Mouse (Mus musculus) ES-Bruce4 (cell line): ENCODE measurements at regions not wholly inside any gene's neighbourhood (a gene's known extent, or its start where the extent isn't known, plus 50 kb on each side); places are given as distances from the start of the nearest gene placed in this dataset.

Experiments
- H3K27ac ChIP-seq: 2 replicates; pipeline ENCODE4 v1.5.1; 2012; ENCODE audit warnings: low read length, inconsistent platforms; ENCODE audit not compliant: insufficient read depth
- H3K27me3 ChIP-seq: 2 replicates; pipeline ENCODE4 v1.6.1; 2012; ENCODE audit warnings: mild to moderate bottlenecking, low read length, inconsistent platforms; ENCODE audit not compliant: control insufficient read depth, poor library complexity, insufficient read depth, severe bottlenecking
- H3K36me3 ChIP-seq: 2 replicates; pipeline ENCODE4 v1.6.1; 2012; ENCODE audit warnings: inconsistent platforms, mild to moderate bottlenecking, low read length, moderate library complexity; ENCODE audit not compliant: control insufficient read depth, poor library complexity, insufficient read depth, severe bottlenecking
- H3K4me1 ChIP-seq: one replicate; pipeline ENCODE4 v1.8.1; 2011; ENCODE audit warnings: low read length; ENCODE audit not compliant: control insufficient read depth, insufficient read depth
- H3K4me3 ChIP-seq: 2 replicates; pipeline ENCODE4 v1.5.1; 2011; ENCODE audit warnings: low read depth, mild to moderate bottlenecking, low read length
- H3K9ac ChIP-seq: 2 replicates; pipeline ENCODE4 v1.6.1; 2012; ENCODE audit warnings: low read depth, mild to moderate bottlenecking, inconsistent platforms; ENCODE audit not compliant: poor library complexity, severe bottlenecking
- H3K9me3 ChIP-seq: replicated peaks from 2 replicates; pipeline ENCODE4 v1.6.1; 2012; ENCODE audit warnings: mild to moderate bottlenecking, low read length, inconsistent platforms; ENCODE audit not compliant: control insufficient read depth, poor library complexity, insufficient read depth, severe bottlenecking
- CTCF ChIP-seq: IDR thresholded peaks from one replicate; pipeline ENCODE4 v1.8.1; 2011; ENCODE audit warnings: low read depth, low read length
- EP300 ChIP-seq: IDR thresholded peaks from 2 replicates; pipeline ENCODE4 v1.6.1; 2011; ENCODE audit warnings: low read depth, low read length; ENCODE audit not compliant: insufficient read depth
- POLR2A ChIP-seq: IDR thresholded peaks from one replicate; pipeline ENCODE4 v1.8.1; 2011; ENCODE audit warnings: low read length; ENCODE audit not compliant: insufficient read depth

DNA sequence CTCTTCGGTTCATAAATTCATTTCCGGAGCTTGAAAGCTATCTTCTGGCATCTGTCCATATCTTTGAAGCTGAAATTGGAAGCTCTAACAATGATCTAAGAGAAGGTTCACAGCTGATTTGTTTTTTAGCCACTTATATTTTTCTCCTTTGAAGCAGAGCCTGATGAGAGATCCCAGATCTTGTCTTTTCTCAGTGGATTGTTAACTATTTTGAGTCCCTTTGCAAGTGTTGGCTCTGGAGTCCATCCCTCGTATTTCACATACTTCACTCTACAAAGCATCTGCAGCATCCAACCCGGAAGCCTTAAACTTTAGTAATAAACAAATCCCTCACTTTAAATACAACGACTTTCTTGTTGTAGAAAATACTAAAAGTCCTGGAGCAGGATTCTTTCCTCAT, 85.6 kb upstream of the Grik1 start:
- no peaks in the 10 kb centered on the region for H3K9me3 ChIP-seq
- no peak overlapping the region for H3K9ac ChIP-seq
- H3K27ac ChIP-seq: no peak overlapping the region
- no peaks in the 10 kb centered on the region; the same call in 1 of the 2 replicates for H3K27me3 ChIP-seq
- no peak overlapping the region for H3K4me3 ChIP-seq
- no peaks in the 10 kb centered on the region for H3K36me3 ChIP-seq
- no peaks in the 10 kb centered on the region for H3K4me1 ChIP-seq
- TF ChIP-seq EP300 (no peak), CTCF (no peak), POLR2A (no peak)

DNA sequence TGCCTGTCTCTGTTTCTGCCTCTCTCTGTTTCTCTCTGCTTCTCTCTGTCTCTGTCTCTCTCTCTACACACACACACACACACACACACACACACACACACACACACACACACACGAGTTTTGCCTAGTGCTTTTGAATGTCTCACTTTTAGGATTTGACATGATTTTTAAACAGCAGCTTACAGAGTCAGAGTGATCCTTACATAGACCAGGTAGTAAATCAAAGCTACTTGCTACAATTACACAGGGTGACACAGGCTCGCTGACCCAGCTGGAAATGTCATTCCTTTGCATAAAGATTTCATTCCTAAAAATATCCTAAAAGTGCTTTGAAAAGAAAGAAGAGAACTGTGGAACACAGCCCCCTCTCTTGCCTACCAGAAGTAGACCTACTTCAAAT, 84.5 kb upstream of the Grik1 start:
- Histone ChIP-seq H3K27ac (no peak overlapping the region), H3K36me3 (no peaks in the 10 kb centered on the region), H3K9me3 (no peaks in the 10 kb centered on the region), H3K4me1 (no peaks in the 10 kb centered on the region), H3K27me3 (no peaks in the 10 kb centered on the region; the same call in 1 of the 2 replicates), H3K4me3 (no peak overlapping the region), H3K9ac (no peak overlapping the region)
- no peak for TF ChIP-seq CTCF
- TF ChIP-seq EP300: no peak
- no peak for TF ChIP-seq POLR2A

DNA sequence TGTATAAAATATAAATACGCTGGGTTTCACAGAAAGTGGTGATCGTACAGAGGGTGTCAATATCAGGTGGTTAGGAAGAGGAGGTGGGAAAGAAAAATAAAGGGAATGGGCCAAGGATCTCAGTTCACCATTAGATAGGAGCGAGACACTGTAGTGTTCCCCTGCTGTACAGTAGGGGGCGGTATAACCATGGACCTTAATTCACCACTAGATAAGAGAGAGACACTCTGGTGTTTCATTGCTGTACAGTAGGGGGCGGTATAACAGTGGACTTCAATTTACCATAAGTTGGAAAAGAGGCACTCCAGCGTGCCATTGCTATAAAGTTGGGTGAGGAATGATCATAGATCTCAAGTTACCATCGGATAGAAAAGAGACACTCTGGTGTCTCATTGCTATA, 82.0 kb upstream of the Grik1 start:
- no peak overlapping the region for H3K27ac ChIP-seq
- H3K9me3 ChIP-seq: no peaks in the 10 kb centered on the region
- TF ChIP-seq EP300: no peak
- no peak for TF ChIP-seq POLR2A
- TF ChIP-seq CTCF: peak; percentile 46
- H3K36me3 ChIP-seq: no peaks in the 10 kb centered on the region
- H3K27me3 ChIP-seq: no peaks in the 10 kb centered on the region; the same call in 1 of the 2 replicates
- H3K4me3 ChIP-seq: no peak overlapping the region
- H3K4me1 ChIP-seq: no peaks in the 10 kb centered on the region
- no peak overlapping the region for H3K9ac ChIP-seq

DNA sequence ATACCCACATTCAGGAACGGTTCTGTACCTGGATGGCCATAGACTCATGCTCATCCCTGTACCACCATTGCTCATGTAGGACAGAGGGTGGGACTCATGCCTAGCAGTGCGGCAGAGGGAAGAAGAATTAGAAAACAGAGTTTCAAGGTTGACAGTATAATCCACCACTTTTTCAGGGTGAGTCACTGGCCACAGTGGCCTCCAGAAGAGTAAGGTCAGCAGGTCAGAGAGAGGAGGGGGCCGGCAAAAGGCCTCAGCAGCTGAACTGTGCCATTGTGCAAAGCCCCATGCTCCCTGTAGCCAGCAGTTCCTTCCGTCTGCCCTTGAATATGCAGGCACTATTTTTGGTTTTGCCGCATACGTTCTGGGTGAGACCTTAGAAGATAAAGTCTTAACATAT, 78.1 kb upstream of the Grik1 start:
- H3K27ac ChIP-seq: no peak overlapping the region
- H3K36me3 ChIP-seq: no peaks in the 10 kb centered on the region
- no peak overlapping the region for H3K9ac ChIP-seq
- H3K4me1 ChIP-seq: no peaks in the 10 kb centered on the region
- no peaks in the 10 kb centered on the region for H3K27me3 ChIP-seq
- TF ChIP-seq POLR2A (no peak), EP300 (no peak), CTCF (no peak)
- no peak overlapping the region for H3K4me3 ChIP-seq
- H3K9me3 ChIP-seq: no peaks in the 10 kb centered on the region

DNA sequence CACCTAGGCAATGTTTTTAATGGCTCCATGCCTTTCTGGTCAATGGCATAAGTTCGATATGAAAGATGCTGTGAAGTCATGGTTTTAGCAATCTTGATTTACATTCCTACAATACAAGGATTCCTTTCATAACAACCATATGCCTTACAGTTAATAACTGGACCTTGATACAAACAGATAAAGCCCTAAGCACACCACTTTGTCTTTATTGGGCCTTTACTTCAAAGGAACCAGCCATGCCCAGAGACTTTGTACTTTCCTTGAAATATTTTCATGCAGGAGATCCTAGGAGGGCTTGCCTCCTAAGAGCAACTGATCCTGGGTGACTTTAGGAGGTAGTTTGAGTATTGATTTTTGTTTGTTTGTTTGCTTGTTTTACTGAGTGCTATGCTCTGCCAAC, 77.1 kb upstream of the Grik1 start:
- H3K36me3 ChIP-seq: no peaks in the 10 kb centered on the region
- TF ChIP-seq CTCF (no peak), POLR2A (no peak), EP300 (no peak)
- no peak overlapping the region for H3K4me3 ChIP-seq

DNA sequence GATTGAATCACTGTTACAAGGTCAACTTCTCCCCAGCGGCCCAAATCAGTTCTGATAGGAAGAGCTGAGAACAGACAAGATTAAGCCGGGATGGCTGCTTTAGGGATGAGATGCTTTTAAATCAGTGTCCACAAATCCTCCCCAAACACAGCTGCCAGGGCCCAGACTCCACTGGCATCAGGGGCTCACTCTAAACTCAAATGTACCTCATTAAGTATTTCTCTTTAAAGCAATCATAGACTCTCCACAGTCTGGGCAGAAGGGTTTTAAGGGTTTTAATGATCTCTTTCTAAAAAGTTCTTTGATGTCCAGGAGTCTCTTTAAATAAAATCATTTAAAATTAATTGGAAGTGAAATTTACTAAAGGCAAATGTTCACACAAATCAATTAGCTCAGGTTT, 70.0 kb upstream of the Grik1 start:
- Histone ChIP-seq H3K4me1 (no peaks in the 10 kb centered on the region), H3K27ac (no peak overlapping the region), H3K9ac (no peak overlapping the region)

More for the DNA sequence above, 77.1 kb upstream of the Grik1 start:
- no peaks in the 10 kb centered on the region for H3K27me3 ChIP-seq
- H3K4me1 ChIP-seq: no peaks in the 10 kb centered on the region
- H3K9me3 ChIP-seq: no peaks in the 10 kb centered on the region
- no peak overlapping the region for H3K27ac ChIP-seq
- no peak overlapping the region for H3K9ac ChIP-seq

More for the DNA sequence above, 70.0 kb upstream of the Grik1 start:
- H3K9me3 ChIP-seq: no peaks in the 10 kb centered on the region
- no peaks in the 10 kb centered on the region for H3K27me3 ChIP-seq
- TF ChIP-seq POLR2A (no peak), EP300 (no peak), CTCF (no peak)
- no peaks in the 10 kb centered on the region for H3K36me3 ChIP-seq
- no peak overlapping the region for H3K4me3 ChIP-seq
